Mouse (Mus musculus): ENCODE measurements at regions not wholly inside any gene's neighbourhood (a gene's known extent, or its start where the extent isn't known, plus 50 kb on each side); places are given as distances from the start of the nearest gene placed in this dataset.

DNA sequence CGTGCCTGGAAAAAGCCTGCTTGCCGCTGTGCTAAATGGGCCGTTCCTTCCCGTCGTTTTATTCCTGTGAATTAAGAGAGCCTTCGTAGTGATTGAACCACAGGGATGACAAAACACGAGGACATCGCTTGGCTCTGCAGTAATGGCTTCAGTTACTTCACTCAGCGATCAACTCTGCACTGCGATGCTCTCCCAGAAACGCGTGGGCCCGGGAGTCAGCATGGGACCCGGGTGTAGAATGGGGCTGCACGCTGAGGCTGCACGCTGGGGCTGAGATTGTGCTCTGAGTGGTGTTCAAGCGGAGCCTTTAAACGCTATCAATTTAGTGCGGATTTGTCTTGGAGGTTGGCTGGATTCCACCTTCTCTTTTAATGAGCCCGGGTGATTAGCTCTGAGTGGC is 237.1 kb downstream of the Gpat3 start:
- no peak for TF ChIP-seq CTCF (IDR thresholded peaks at IDR 0.05)
- H3K27me3 ChIP-seq = peaks cover 10% of the 10 kb centered on the region
- ATAC-seq = no peak
- ChIA-PET POLR2A (no interaction called here), CTCF (interaction anchor here (2.6 kb wide), 1 partner anchor 19 kb away, joined by 11 read pairs; no protein-coding TSS in a partner anchor)
- in situ Hi-C loops (cut with MboI; ENCODE audit: low pct_unique_long_range_greater_than_20kb) = no loop called here
- no peak for DNase-seq (ENCODE audit: low read depth, low spot score)

DNA sequence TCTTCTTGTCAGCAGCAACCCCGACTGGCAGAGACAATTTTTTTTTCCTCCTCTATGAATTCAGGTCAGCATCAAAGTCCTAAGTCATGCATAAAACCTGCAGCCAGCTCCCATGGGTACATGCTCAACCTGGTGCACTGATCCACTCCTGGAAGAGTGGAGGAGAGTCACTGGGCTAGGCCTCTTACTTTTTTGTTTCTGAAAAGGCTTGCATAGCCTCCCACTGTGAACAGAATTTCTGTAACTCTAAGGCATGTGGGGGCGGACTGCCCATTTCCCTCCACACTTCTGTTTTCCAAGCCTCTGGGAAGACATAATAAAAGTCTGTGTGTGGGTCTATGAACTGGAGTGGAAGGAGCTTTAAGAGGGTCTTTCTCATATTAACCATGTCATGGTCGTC is 218.8 kb downstream of the Gpat3 start:
- DNase-seq (ENCODE audit: low read depth, low spot score) (no peak), ATAC-seq (no peak)
- POLR2A ChIA-PET = no interaction called here
- peaks cover 8% of the 10 kb centered on the region for H3K27me3 ChIP-seq
- no peak for TF ChIP-seq CTCF (IDR thresholded peaks at IDR 0.05)
- in situ Hi-C loops (cut with MboI; ENCODE audit: low pct_unique_long_range_greater_than_20kb) = no loop called here
- CTCF ChIA-PET = interaction anchor here (4.2 kb wide), 1 partner anchor 19 kb away, joined by 11 read pairs; no protein-coding TSS in a partner anchor

DNA sequence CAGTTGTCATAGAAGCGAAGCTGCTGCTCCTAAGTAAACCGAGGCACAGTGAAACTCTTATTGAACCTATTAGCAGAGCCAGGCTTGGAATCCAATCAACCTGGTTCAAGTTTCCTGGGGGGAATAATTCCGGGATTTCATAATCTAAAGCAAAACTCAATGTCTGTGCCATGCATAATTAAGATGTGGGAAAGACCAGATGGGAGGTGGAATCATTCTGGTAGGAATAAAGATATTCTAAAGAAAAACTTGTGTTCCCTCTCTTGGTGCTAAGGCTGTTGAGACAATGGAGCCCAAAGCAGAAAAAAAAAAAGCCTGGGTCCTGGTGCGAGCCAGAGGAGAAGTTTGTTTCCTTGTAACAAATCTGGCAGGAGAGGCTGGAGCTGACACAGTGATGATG is 217.7 kb downstream of the Gpat3 start:
- peaks cover 11% of the 10 kb centered on the region for H3K27me3 ChIP-seq
- TF ChIP-seq CTCF (IDR thresholded peaks at IDR 0.05) = no peak
- DNase-seq (ENCODE audit: low read depth, low spot score) (no peak), ATAC-seq (no peak)
- in situ Hi-C loops (cut with MboI; ENCODE audit: low pct_unique_long_range_greater_than_20kb) = no loop called here
- ChIA-PET CTCF (interaction anchor here (4.2 kb wide), 1 partner anchor 20 kb away, joined by 11 read pairs; no protein-coding TSS in a partner anchor), POLR2A (no interaction called here)

DNA sequence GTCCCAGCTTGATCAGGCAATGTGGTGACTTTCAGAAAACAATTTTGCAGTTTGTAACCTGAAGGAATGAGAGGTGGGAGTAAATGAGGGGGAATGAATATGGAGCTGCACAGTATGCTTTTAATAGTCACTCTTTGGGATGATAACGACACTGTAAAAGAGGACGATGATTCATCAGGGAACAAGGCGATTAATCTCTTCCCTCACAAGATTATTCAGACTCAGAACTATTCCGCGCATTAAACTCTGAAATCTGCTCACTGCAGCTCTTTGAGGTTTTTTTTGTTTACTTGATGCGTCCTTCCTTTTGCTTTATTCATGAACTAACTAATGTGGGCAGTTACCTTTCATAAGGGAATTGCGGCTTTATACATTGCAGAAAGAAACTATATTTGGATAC is 206.1 kb downstream of the Gpat3 start:
- in situ Hi-C loops (cut with MboI; ENCODE audit: low pct_unique_long_range_greater_than_20kb) = no loop called here

DNA sequence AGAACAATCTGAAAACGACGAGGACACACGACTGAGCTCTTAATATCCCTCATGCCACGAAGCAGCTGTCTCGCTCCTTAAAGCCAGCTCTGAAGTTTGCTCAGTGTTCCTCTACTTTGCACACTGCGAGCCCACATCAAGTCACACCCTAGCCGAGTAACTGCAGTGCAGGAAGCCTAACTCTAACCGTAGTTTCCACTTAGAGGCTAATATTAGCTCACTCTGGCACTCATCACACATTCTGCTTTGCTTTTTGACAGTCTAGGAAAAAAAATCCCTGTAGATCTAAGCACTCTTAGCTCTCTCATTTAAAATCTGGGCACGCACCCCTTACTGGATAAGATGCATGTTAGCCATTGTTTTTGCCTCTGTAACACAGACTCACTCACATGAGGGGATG is 195.0 kb downstream of the Gpat3 start:
- POLR2A ChIA-PET = no interaction called here
- DNase-seq (ENCODE audit: low read depth, low spot score) (no peak), ATAC-seq (no peak)
- H3K27me3 ChIP-seq = peaks cover 16% of the 10 kb centered on the region
- in situ Hi-C loops (cut with MboI; ENCODE audit: low pct_unique_long_range_greater_than_20kb) = no loop called here
- no peak for TF ChIP-seq CTCF (IDR thresholded peaks at IDR 0.05)
- CTCF ChIA-PET = no interaction called here

More for the DNA sequence above, 206.1 kb downstream of the Gpat3 start:
- H3K27me3 ChIP-seq = peaks cover 7% of the 10 kb centered on the region
- no peak for DNase-seq (ENCODE audit: low read depth, low spot score)
- no peak for ATAC-seq
- ChIA-PET POLR2A (interaction anchor here (0.6 kb wide), 1 partner anchor 212 kb away, joined by 3 read pairs; no protein-coding TSS in a partner anchor), CTCF (interaction anchor here (1.0 to 1.2 kb wide), 2 partner anchors 21 to 31 kb away, joined by 3 read pairs; no protein-coding TSS in a partner anchor)
- TF ChIP-seq CTCF (IDR thresholded peaks at IDR 0.05) = no peak

DNA sequence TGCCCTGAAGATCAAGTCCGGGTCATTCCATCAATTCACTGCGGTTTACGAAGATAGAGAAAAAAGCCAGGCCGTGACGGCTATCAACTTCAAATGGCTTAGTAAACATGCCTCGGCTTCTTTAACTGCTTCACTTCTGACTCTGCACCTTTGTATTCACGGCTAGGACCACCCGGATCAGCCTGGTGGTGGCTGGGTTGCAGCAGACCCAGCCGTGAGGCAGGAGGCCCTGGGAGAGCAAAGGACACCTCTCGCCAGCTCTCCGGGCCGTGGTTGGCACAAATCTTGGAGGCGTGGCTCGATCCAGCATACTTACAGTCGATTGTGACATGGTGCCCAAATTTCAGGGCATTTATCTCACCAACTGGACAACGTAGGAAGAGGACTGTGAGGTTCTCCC is 187.5 kb downstream of the Gpat3 start:
- TF ChIP-seq CTCF (IDR thresholded peaks at IDR 0.05) = no peak
- DNase-seq (ENCODE audit: low read depth, low spot score) = no peak
- in situ Hi-C loops (cut with MboI; ENCODE audit: low pct_unique_long_range_greater_than_20kb) = no loop called here
- H3K27me3 ChIP-seq = peaks cover 24% of the 10 kb centered on the region
- no peak for ATAC-seq
- POLR2A ChIA-PET = no interaction called here
- CTCF ChIA-PET = interaction anchor here (1.1 kb wide), 1 partner anchor 12 kb away, joined by 4 read pairs; no protein-coding TSS in a partner anchor

DNA sequence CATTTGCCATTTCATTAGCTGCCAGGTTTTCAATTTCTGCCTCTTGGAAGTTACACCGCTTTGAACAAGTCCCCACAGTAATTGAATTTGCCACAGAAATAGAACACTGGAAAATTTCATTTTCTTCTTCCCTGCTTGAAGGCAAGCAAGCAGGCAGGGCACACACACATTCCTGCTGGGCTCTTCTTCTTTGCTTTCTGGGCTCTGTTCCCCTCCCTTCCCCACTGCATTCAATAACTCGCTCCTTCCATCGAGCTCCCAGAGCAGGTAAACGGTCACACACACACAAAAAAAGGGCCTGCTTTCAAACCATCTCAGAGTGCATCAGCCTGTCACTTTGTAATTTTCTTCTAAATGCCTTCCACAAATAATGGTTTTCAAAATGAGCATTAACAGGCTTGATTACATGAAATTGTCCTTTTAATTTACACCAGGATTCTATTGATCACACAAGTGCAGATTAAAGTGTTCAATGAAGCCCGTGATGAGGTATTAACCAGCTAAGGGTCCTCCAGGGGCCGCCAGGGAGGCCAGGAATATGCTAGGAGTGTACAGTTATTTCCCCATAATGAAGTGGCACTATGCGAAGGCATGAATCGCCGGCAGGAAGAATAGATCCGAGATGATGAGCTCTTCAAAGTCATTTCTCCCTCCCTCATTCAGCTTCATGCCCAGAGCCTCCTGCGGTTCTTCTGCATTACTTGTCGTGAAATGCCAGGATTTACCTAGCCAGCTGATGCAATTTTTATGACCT is 186.8 kb downstream of the Gpat3 start:
- no peak for DNase-seq (ENCODE audit: low read depth, low spot score)
- H3K27me3 ChIP-seq = peaks cover 25% of the 10 kb centered on the region
- ATAC-seq = no peak
- in situ Hi-C loops (cut with MboI; ENCODE audit: low pct_unique_long_range_greater_than_20kb) = no loop called here
- ChIA-PET POLR2A (no interaction called here), CTCF (interaction anchor here (1.1 kb wide), 1 partner anchor 12 kb away, joined by 4 read pairs; no protein-coding TSS in a partner anchor)
- no peak for TF ChIP-seq CTCF (IDR thresholded peaks at IDR 0.05)

DNA sequence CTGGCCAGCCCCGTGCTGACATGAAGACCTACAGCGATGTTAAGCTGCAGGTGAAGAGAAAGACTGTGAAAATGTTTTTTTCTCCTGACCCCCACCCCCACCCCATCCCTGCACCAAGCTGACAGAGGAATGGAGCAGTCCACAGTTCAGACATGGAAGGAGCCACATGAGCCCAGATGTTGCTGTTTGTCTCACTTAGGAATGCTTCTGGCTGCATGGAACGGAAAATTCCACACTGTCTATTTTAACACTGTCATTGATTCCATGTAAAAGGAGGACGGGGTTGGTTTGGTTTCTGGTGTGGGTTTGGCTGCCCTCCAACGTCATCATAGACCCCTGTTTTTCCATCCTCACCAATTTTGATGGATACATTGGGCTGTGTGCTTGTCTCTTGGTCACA is 179.3 kb downstream of the Gpat3 start:
- in situ Hi-C loops (cut with MboI; ENCODE audit: low pct_unique_long_range_greater_than_20kb) = no loop called here
- no peak for ATAC-seq
- no peak for DNase-seq (ENCODE audit: low read depth, low spot score)
- no peak for TF ChIP-seq CTCF (IDR thresholded peaks at IDR 0.05)
- CTCF ChIA-PET = no interaction called here
- peaks cover 21% of the 10 kb centered on the region for H3K27me3 ChIP-seq
- POLR2A ChIA-PET = no interaction called here

DNA sequence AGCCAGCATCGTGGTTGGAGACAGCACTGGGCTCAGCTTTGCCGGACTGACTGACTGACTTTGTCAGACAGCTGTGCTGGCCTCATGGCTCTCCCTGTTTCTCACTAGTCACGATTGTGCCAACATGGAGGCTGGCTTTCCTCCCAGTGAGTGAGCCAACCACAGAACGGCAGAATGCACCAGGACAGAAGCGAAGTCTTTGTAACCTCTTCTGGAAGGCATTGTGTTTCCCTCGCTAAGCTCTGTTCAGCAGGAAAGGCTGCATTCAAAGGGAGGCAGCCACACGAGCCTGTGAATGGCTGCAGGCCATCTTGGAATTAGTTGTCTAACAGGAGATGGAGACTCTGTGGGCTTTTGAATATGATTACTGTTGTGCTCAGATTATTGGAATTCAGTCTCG is 178.3 kb downstream of the Gpat3 start:
- ChIA-PET CTCF (no interaction called here), POLR2A (no interaction called here)
- ATAC-seq (no peak), DNase-seq (ENCODE audit: low read depth, low spot score) (no peak)
- TF ChIP-seq CTCF (IDR thresholded peaks at IDR 0.05) = no peak
- H3K27me3 ChIP-seq = peaks cover 21% of the 10 kb centered on the region
- in situ Hi-C loops (cut with MboI; ENCODE audit: low pct_unique_long_range_greater_than_20kb) = no loop called here

DNA sequence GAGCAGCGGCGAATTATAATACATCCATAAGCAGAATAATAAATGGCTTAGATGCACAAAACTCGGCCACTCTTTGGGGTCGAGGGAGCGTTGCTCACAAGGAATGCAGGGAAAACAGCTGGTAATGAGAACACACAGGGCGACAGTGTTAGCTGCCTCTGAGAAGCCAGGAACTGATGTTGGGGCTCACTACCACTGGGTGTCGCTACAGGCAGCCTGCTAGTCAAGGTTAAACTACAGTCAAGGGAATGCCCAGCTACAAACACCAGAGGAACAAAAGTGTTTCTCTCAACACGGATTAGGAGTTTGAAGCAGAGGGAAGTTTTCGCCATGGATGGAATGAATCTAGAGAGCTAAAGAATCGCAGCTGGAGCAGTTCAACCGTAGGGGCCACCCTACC is 175.3 kb downstream of the Gpat3 start:
- ChIA-PET CTCF (interaction anchor here (0.6 to 2.2 kb wide), 18 partner anchors 9 to 649 kb away, joined by 3 to 8 read pairs (median 3); no protein-coding TSS in a partner anchor), POLR2A (no interaction called here)
- H3K27me3 ChIP-seq = peaks cover 26% of the 10 kb centered on the region
- TF ChIP-seq CTCF (IDR thresholded peaks at IDR 0.05) = peak; percentile 97
- ATAC-seq = peak; percentile 88
- DNase-seq (ENCODE audit: low read depth, low spot score) = peak; percentile 10
- in situ Hi-C loops (cut with MboI; ENCODE audit: low pct_unique_long_range_greater_than_20kb) = no loop called here

DNA sequence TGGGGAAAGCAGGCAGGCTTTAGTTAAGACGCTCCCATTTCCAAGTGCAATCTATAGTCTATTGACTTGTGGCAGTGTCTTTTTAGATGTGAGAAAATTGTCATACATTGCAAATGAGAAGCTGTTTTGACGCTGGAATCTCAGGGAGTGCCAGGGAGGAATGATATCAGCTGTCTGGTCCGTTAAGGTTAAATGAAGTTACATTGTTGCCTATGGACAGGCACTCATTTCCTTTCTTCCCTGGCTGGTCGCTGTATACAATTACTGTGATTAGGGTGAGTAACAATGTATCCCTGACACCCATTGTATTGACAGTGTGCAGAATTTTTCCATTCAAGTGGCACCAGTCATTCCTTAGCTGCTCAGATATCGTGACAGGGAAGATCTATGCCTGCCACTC is 168.3 kb downstream of the Gpat3 start:
- TF ChIP-seq CTCF (IDR thresholded peaks at IDR 0.05) = no peak
- in situ Hi-C loops (cut with MboI; ENCODE audit: low pct_unique_long_range_greater_than_20kb) = no loop called here
- POLR2A ChIA-PET = no interaction called here
- DNase-seq (ENCODE audit: low read depth, low spot score) = no peak
- CTCF ChIA-PET = interaction anchor here (1.6 kb wide), 1 partner anchor 94 kb away, joined by 3 read pairs; no protein-coding TSS in a partner anchor
- no peak for ATAC-seq
- H3K27me3 ChIP-seq = peaks cover 26% of the 10 kb centered on the region
